Mouse (Mus musculus) heart, postnatal 0 days (tissue): ENCODE data around the gene Htr6. TPM values are rescaled to one million over a fixed set of nuclear protein-coding genes. Genes with fewer than 3 reads are reported as not detected.

Experiments
- ATAC-seq: fragments of 200-750 bp; cut with Nextera tagmentation; 2 replicates; pipeline ENCODE4 v1.8.0; 2017; ENCODE audit warnings: low read depth, moderate number of reproducible peaks, moderate library complexity; ENCODE audit not compliant: insufficient read depth
- DNase-seq: peaks from one replicate; pipeline ENCODE4 v3.0.0-alpha.2; 2016; ENCODE audit warnings: low spot score
- H3K27ac ChIP-seq: fragments of 300-500 bp; sonication (generic); 2 replicates; pipeline ENCODE4 v1.5.1; 2014; ENCODE audit warnings: low read depth, mild to moderate bottlenecking
- H3K27me3 ChIP-seq: fragments of 300-500 bp; sonication (generic); 2 replicates; pipeline ENCODE4 v1.6.1; 2014; ENCODE audit warnings: low read length, mixed read lengths; ENCODE audit not compliant: control insufficient read depth, insufficient read depth
- H3K36me3 ChIP-seq: fragments of 300-500 bp; sonication (generic); replicated peaks from 2 replicates; pipeline ENCODE4 v1.6.1; 2014; ENCODE audit warnings: low read length, mixed read lengths; ENCODE audit not compliant: control insufficient read depth, insufficient read depth
- H3K4me1 ChIP-seq: fragments of 300-500 bp; sonication (generic); 2 replicates; pipeline ENCODE4 v1.6.1; 2014; ENCODE audit warnings: antibody characterized with exemption; ENCODE audit not compliant: control insufficient read depth, insufficient read depth
- H3K4me2 ChIP-seq: fragments of 300-500 bp; sonication (generic); 2 replicates; pipeline ENCODE4 v1.6.1; 2014; ENCODE audit warnings: low read depth, mild to moderate bottlenecking, low read length, moderate library complexity
- H3K4me3 ChIP-seq: fragments of 300-500 bp; sonication (generic); 2 replicates; pipeline ENCODE4 v1.5.1; 2014; ENCODE audit warnings: low read depth, low read length
- H3K9ac ChIP-seq: fragments of 300-500 bp; sonication (generic); replicated peaks from 2 replicates; pipeline ENCODE4 v1.6.1; 2014; ENCODE audit warnings: low read depth, low read length, mixed read lengths
- H3K9me3 ChIP-seq: fragments of 300-500 bp; sonication (generic); replicated peaks from 2 replicates; pipeline ENCODE4 v1.6.1; 2016; ENCODE audit warnings: low read length; ENCODE audit not compliant: control insufficient read depth
- CTCF ChIP-seq: IDR thresholded peaks from 2 replicates; pipeline ENCODE4 v1.5.1; 2016; ENCODE audit warnings: antibody characterized with exemption, control low read depth, low read depth
- EP300 ChIP-seq: IDR thresholded peaks from 2 replicates; pipeline ENCODE4 v1.6.1; 2016; ENCODE audit warnings: antibody characterized with exemption, low read depth
- WGBS: fragments of 180-500 bp; shearing (Covaris S2); extraction: QIAGEN DNeasy Blood & Tissue Kit; methylation state at CpG from one replicate; pipeline ENCODE4 v1.1.7; 2014; 5-methylcytosine and 5-hydroxymethylcytosine counted together
- polyA plus RNA-seq: library from polyadenylated mRNA; unstranded; fragments of >200 nt; fragmentation: Nextera tagmentation; extraction: Ambion mirVana; gene quantifications from 2 replicates; pipeline ENCODE4 v1.2.1, GENCODE M21; 2015
- total RNA-seq: library from RNA; depleted of rRNA; stranded (reverse); fragments of >200 nt; gene quantifications from 2 replicates; pipeline ENCODE4 v1.2.3, GENCODE M21; 2014; ENCODE audit warnings: low replicate concordance

Gene Htr6
- total and polyA plus RNA-seq, 2 experiments from 2014 or later, result not detected

GRCm38 (mm10) chr4:139088982-139089671 is 13.8 kb upstream of the Htr6 start:
- Histone ChIP-seq H3K4me3 (no peak overlapping the region), H3K4me2 (no peak overlapping the region), H3K36me3 (no peaks in the 10 kb centered on the region), H3K4me1 (0 out of 2 replicates have a peak, but pooled peaks cover 5% of the 10 kb centered on the region), H3K27ac (no peak overlapping the region), H3K9me3 (no peaks in the 10 kb centered on the region), H3K9ac (no peak overlapping the region), H3K27me3 (peaks cover 15% of the 10 kb centered on the region; the same call in 1 of the 2 replicates)
- ATAC-seq, result no peak
- DNase-seq, result no peak
- TF ChIP-seq EP300, result no peak
- TF ChIP-seq CTCF, result no peak
- WGBS, result 53% methylated on average over 9 of the region's 9 CpGs

- no peak for DNase-seq
- Histone ChIP-seq H3K9ac (no peak overlapping the region), H3K27me3 (peaks cover 6% of the 10 kb centered on the region; the same call in 1 of the 2 replicates), H3K4me1 (0 out of 2 replicates have a peak, but pooled peaks cover 4% of the 10 kb centered on the region), H3K4me3 (no peak overlapping the region), H3K4me2 (no peak overlapping the region), H3K27ac (no peak overlapping the region), H3K9me3 (no peaks in the 10 kb centered on the region), H3K36me3 (no peaks in the 10 kb centered on the region)
- ATAC-seq, result no peak
- TF ChIP-seq EP300 (no peak), CTCF (no peak)
- WGBS, result 70% methylated on average over 4 of the region's 4 CpGs
Measured at GRCm38 (mm10) chr4:139086984-139087383, 11.6 kb upstream of the Htr6 start.

GRCm38 (mm10) chr4:139086037-139086436 is 10.7 kb upstream of the Htr6 start:
- Histone ChIP-seq H3K4me2 (no peak overlapping the region), H3K27me3 (no peaks in the 10 kb centered on the region), H3K27ac (no peak overlapping the region), H3K36me3 (no peaks in the 10 kb centered on the region), H3K4me1 (no peaks in the 10 kb centered on the region), H3K9me3 (no peaks in the 10 kb centered on the region), H3K4me3 (no peak overlapping the region), H3K9ac (no peak overlapping the region)
- 16% methylated on average over 5 of the region's 5 CpGs for WGBS
- TF ChIP-seq CTCF, result peak; percentile 88
- no peak for TF ChIP-seq EP300
- ATAC-seq, result peak; percentile 59
- peak; percentile 88 for DNase-seq

- H3K4me3 ChIP-seq, result no peak overlapping the region
- no peak overlapping the region for H3K4me2 ChIP-seq
- H3K9me3 ChIP-seq, result no peaks in the 10 kb centered on the region
- H3K36me3 ChIP-seq, result no peaks in the 10 kb centered on the region
- H3K27ac ChIP-seq, result no peak overlapping the region
- no peaks in the 10 kb centered on the region for H3K4me1 ChIP-seq
- H3K27me3 ChIP-seq, result no peaks in the 10 kb centered on the region
- H3K9ac ChIP-seq, result no peak overlapping the region
- WGBS, result 42% methylated on average over 11 of the region's 11 CpGs
- DNase-seq (no peak), ATAC-seq (no peak)
- no peak for TF ChIP-seq EP300
- TF ChIP-seq CTCF, result no peak
Measured at GRCm38 (mm10) chr4:139085337-139085736, 10.0 kb upstream of the Htr6 start.

GRCm38 (mm10) chr4:139082790-139083564 is 7.6 kb upstream of the Htr6 start:
- no peak overlapping the region for H3K27ac ChIP-seq
- no peaks in the 10 kb centered on the region for H3K36me3 ChIP-seq
- H3K4me2 ChIP-seq, result no peak overlapping the region
- no peak for TF ChIP-seq CTCF
- no peak for TF ChIP-seq EP300
- ATAC-seq, result no peak
- H3K9me3 ChIP-seq, result no peaks in the 10 kb centered on the region
- H3K27me3 ChIP-seq, result no peaks in the 10 kb centered on the region
- no peaks in the 10 kb centered on the region for H3K4me1 ChIP-seq
- H3K9ac ChIP-seq, result no peak overlapping the region
- WGBS, result 39% methylated on average over 12 of the region's 12 CpGs
- DNase-seq, result no peak
- H3K4me3 ChIP-seq, result no peak overlapping the region
